Mouse (Mus musculus) G1E (cell line): Measurements from ENCODE around the gene Jade2.

ENCODE experiments used
- CTCF ChIP-seq: IDR thresholded peaks from 2 replicates; pipeline ENCODE4 v1.5.1; 2012; ENCODE audit warnings: low read depth, low read length, inconsistent platforms, mixed read lengths
- TAL1 ChIP-seq: conservative IDR thresholded peaks from 2 replicates; pipeline ENCODE4 v1.6.1; 2012; ENCODE audit warnings: low read depth, low read length, inconsistent platforms, mixed read lengths

- no peak for TF ChIP-seq CTCF
- TF ChIP-seq TAL1, result no peak
Measured at GRCm38 (mm10) chr11:51858528-51859051, 1.1 kb upstream of the Jade2 start.
